Mouse (Mus musculus): ENCODE results near the gene Myl4.

Myl4 gene

DNA sequence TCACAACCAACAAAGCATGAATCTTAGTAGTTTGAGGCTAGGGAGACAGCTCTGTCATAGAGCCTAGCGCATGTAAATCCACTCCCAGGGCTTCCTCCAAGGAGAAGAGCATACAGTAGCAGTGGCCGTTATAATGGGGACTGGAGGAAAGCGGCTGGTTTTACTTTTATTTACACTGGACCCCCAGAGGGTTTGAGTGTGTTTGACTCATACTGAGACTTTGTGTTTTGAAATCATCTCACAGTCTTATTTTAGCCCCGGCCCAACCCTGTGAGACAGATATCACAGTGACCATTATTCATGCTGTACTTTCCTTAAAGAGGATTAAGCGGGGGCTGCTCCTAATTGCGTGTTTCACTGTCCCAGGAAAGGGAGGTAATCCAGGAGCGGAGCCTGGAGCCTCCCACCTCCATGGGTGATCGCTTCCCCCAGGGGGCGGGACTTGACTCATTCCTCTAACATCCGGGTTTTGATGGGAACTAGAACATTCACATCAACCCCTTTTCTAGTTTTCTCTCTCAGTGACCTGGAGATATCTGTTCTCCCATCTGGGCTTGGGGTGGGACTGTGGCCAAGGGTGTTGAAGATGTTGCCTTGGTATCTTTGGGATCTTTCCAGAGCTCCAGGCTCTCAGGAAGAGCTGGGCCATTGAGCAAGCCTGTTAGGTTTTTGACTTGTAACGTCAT lies 77.3 kb downstream of the Myl4 start:
- in situ Hi-C loops (cut with MboI, MseI) = no loop called here

DNA sequence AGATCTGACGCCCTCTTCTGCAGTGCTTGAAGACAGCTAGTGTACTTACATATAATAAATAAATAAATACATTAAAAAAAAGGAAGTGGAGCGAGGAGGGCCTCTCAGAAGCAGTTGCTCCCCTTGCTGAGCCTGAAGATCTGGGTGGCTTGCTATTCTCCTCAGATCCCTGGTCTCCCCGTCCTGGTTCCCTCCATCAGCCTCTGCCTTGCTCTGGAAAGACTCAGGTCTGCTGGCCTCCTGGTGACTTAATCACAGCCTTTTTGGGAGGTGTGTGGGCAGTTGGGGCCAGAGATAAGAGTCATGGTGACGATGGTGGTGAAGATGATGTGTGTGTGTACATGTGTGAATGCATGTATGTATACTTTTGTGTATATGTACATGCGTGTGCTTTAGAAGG lies 78.1 kb downstream of the Myl4 start:
- in situ Hi-C loops (cut with MboI, MseI) = no loop called here

DNA sequence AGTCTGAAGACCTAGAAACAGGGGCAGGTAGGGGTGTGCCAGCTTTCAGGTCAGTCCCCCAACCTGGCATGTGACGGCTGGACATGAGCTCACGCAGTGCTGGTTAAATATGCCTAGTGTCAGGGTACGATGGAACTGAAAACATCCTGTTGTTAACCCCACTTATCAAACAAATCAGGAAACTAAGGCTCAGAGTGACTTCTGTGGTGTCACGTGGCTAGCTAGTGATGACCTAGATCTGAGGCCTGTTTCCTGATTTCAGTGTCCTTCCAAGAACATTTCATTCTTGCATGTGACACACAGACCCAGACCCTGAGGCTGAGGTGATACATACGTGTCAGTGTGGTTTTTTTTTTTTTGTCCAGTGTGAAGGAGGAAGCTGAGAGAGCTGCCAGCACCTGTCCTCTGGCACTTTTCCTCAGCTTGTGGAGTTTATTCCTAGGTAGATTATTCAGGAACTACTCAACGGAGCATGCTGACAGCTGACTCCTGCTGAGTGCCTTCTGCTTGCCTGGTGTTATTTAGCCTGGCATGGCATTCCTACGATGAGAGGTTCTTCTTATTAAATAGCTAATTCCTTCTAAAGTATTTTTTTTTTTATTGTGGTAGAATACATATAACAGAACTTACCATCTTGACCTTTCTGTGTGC lies 79.8 kb downstream of the Myl4 start:
- in situ Hi-C loops (cut with MboI, MseI) = no loop called here

DNA sequence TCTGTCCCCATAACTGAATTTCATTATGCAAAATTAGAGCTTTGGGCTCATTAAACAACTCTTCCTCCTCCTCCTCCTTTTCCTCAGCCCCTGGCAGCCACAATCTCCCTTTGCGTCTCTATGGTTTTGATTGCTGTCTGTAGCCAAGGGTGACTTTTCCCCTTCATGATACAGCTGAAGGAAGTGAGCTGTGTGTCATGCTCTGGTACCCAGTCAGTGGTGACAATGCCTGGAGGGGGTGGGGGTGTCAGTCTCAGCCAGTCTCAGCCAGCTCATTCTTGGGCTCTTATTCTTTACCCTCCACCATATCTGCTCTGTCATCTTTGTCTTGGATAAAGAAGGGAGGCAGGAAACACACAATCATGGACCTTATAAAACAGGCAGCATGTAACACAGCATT lies 80.8 kb downstream of the Myl4 start:
- in situ Hi-C loops (cut with MboI, MseI) = no loop called here

DNA sequence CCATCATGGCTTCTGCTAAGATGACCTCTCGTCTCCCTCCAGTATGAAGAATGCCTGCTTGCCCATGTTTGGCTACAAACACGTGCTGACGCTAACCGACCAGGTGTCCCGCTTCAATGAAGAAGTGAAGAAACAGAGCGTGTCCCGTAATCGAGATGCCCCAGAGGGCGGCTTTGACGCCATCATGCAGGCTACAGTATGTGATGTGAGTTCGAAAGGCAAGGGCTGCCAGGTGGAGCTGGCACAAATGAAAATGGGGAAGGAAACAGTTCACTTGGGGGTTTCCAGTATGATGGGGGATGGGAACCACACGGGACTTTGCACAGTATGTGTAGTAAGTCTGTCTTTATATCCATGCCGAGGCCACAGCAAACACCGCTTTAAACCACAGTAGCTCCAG lies 86.5 kb downstream of the Myl4 start:
- in situ Hi-C loops (cut with MboI, MseI) = no loop called here

- in situ Hi-C loops (cut with MboI, MseI) = no loop called here
These were observed 87.5 kb downstream of the Myl4 start for GRCm38 (mm10) chr11:104638006-104638405.

DNA sequence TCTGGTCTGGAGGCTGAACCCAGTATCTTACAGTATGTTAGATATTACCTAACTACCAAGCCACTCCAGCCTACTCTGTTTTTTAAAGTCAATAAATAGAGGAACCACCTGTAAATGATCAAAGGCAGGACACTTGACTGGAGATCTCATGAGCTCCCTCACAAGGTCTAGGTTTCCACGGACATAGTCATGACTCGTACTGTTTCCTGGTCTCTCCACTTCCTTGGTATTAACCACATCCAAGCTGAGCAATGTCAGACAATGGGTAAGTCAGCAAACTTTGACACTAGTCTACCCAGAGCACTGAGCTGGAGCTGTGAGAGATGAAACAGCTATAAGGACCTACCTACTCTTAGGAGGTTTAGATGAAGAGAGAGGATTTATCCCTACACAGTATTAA lies 88.4 kb downstream of the Myl4 start:
- in situ Hi-C loops (cut with MboI, MseI) = no loop called here

DNA sequence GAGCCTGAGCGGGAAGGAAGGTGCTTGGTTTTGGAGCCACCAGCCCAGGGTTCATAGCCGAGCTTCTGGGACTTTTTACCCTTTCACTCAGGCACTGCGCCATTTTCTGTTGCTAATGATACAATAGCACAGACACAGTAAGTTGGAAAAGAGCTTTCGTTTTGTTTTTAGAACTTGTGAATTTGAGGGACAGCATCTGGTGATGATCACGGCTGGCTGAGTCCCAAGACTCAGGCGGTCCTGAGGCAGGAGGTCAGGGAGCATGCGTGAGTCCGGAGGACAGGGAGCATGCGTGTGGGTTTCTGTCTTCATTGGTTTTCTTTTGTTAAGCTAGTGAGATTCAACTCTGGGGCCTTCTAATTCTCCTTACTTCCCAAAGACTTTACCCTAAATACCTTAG lies 89.2 kb downstream of the Myl4 start:
- in situ Hi-C loops (cut with MboI, MseI) = no loop called here

DNA sequence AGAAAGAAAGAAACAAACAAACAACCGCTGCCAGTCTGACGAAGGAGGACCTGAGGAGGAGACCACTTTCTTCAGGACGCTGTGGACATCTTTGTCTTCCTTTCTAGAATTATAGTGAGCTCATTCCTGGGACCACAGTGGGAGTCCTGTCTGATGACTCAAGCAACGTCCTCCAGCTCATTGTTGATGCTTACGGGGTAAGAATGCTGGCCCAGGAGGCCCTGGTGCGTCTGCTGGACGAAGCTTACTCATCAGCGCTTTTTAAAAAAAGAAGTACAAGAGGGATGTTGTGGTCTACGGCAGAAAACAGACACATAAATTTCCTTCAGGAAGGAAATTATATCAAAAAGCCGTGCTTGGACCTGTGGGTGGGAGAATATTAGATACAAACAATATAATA lies 90.4 kb downstream of the Myl4 start:
- in situ Hi-C loops (cut with MboI, MseI) = no loop called here

DNA sequence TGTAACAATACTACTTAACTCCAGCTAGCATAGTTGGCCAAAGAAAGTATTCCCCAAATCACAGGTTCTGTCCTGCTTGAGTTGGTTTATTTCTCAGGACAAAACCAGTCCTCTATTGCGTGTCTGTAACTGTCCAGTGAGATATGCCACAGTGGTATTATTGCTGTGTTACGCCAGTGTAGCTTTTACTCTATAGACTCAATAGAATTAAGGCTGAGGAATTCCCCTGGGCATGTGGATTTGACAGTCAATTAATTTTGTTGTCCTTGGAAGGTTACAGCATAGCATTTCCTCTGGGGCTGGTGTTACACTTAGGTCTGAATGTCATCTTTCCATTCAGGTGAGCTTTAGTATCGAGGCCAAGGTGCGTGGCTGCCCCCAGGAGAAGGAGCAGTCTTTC lies 92.8 kb downstream of the Myl4 start:
- in situ Hi-C loops (cut with MboI, MseI) = no loop called here
